Mouse (Mus musculus) NIH3T3 (cell line): Measurements from ENCODE around the gene Hephl1.

Experiments used
- DNase-seq: peaks from one replicate; pipeline ENCODE4 v3.0.0-alpha.2; 2012; ENCODE audit warnings: low read depth

Hephl1 gene

DNA sequence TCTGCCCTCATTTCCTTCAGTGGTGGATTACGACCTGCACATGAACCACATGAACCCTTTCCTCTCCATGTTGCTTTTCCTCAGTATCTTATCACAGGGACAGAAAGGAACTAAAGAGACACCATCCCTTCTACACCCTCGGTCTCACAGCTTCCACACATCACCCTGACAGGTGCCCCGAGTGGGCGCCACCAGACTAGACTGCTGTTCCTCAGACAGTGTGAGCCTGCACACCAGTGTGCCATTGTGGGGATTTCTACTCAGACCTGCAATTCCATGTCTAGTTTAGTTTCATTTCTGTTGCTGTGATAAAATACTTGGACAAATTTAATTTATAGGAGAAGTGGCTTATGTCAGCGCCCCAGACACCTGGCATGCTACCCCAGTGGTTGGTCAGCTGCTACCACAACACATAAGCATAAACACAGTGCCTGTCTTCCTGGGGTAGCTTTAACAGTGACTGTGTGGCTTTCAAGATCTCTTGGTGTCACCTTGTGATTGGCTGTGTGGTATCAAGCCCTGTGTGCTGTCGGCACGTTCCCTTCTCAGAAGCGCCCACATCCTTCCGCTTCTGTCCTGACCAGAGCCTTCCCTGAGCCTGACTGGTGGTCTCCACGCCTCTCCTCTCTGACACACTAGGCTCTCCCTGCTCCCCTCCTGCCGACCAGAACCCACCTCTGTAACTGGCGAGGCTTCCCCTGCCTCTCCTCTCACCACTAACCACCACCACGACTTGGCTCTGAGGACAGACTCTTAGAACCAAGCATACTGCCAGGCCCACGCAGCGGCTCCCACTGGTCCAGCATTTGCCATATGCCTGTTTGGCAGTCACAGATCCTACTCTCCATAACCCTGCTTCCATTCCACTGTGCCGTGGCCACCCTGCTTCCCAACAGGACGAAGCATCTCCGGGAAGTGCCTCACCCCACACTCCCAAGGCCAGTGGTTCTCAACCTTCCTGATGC, 93.8 kb downstream of the Hephl1 start:
- no peak for DNase-seq

DNA sequence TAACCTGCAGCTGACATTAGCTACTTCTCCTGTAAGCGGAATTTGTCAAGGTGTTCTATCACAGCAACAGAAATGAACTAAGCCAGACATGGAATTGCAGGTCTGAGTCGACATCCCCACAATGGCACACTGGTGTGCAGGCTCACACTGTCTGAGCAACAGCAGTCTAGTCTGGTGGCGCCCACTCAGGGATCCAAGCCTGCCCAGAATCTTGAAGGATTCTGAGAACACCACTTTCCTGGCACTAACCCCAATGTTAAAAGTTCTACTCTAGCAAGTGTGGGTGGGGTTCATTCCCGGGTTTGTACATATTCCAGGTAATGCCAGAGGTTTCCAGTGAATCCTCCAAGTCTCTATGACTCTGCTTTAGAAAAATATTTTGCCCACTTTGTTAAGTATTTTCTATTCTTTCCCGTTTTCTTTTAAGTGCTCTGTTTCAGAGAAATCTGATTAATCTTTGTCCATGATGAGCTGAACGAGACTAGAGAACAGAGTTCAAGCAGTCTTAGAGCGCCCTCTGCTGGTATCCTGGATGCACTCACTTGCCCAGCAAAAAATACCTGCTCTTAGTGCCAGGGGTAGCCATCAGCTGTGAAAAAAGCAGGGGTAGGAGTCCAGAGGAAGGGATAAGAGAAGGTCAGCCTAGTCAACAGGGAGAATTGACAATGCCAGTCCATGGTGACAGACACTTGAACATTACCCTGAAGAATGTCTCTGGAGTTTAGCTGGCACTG, 96.5 kb downstream of the Hephl1 start:
- DNase-seq: peak; percentile 85

DNA sequence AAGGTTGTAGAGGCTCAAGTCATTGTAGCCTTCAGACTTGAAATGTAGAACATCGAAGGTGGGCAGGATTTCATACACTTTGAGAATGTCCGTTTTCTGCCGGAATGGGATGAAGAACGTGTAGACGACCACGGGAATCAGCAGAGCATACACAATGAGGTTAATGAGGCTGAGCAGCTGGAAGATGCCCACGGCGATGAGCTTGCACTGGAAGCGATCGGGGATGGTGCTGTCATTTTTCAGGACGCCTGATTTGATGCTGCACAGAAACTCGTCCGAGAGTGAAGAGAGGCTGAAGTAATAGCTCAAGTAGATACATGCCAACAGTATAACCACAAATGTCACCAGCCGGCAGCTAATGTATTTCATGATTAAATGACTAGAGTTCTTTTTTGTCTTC, 104.3 kb downstream of the Hephl1 start:
- DNase-seq: no peak

DNA sequence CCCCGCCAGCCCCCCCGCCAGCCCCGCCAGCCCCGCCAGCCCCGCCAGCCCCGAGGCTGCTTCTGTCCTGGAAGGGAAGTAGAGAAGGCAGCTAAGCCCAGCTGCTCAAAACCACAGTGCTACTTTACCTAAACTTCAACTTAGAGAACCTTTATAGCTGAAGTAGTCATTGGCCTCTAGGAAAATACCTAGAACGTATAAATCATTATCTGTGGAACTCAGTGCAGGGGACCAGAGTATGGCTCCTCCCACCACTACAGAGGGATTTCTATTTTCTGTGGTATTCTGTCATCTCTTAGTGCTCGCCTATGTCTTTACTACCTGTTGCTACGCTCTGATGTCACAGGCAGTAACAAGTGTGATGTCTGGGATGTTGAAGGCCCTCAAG, 107.6 kb downstream of the Hephl1 start:
- DNase-seq: no peak

DNA sequence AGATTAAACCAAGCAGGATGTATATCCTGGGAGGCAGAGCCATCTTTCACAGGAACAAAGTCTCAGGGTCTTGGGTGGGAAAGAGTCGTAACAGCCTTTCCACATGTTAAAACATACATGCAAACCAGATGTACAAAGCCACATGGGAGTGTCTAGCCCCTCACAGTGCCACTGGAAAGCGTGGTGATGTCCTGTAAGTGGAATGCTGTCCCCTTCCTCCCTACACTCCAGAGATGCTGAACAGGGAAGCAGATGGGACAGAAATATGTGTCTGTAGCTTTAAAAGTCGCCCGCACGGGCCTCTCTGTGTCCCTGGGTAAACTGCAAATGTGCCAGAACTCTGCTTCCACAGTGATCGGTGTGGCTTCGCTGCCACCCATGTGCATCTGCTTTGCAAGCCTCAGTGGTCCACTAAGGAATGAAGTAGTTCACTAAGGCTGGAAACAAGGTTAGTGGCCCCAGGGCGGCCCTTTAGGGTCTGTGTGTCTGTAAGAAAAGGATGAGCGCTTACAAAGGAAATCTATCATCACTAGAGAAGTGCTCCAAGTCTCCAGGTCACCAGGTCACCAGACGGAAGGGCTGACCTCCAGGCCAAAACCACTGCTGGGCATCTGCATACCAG, 108.1 kb downstream of the Hephl1 start:
- DNase-seq: no peak

DNA sequence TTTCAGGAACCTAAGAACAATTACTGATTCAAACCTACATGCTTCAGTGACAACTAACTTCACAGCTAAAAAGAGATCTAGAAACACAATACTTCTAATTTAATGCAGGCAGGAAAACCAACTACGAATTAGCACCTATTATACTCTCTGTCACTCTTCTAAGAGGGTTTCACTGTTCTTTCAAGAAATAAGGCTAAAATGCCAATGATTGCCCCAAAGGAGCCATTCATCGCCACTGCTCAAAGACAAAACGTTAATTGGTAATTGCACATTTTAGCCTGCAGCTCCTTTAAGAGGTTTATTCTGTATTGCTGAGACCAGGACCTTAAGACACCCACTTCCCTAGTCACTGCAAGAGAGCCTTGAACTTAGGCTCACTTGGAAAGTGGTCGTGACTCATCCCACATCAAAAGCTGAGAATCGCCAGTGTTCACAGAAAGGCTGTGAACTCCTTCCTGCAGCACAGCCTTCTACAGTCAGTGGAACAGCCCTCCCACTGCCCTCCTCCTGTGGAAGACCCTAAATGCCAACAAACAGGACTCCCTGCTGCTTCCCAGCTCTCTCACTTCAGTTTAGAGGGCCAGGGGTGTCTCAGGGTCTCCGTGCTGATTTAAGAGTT, 108.8 kb downstream of the Hephl1 start:
- DNase-seq: no peak
